Mouse (Mus musculus) CH12.LX (cell line): ENCODE data around the gene Rgl1. TPM values are rescaled to one million over a fixed set of nuclear protein-coding genes. Genes with fewer than 3 reads are reported as not detected.

ENCODE experiments used
- DNase-seq: peaks from one replicate; pipeline ENCODE4 v3.0.0-alpha.2; 2013; ENCODE audit errors: extremely low read depth
- H3K27ac ChIP-seq: 2 replicates; pipeline ENCODE4 v1.5.1; 2012; ENCODE audit warnings: low read depth, mild to moderate bottlenecking, control low read depth, moderate library complexity; ENCODE audit not compliant: insufficient read depth
- H3K27me3 ChIP-seq: replicated peaks from 2 replicates; pipeline ENCODE3; 2012; ENCODE audit warnings: inconsistent platforms
- H3K36me3 ChIP-seq, 2 experiments: replicated peaks in 1 of 2; 2 replicates each; pipeline versions ENCODE3 to v1.6.1; 2012; ENCODE audit warnings: inconsistent platforms in 1 of 2, low read length in 1 of 2, mild to moderate bottlenecking in 1 of 2, mixed read lengths in 1 of 2, moderate library complexity in 1 of 2; ENCODE audit not compliant: control insufficient read depth in 1 of 2, insufficient read depth in 1 of 2
- H3K4me1 ChIP-seq, 2 experiments: 2 replicates each; pipeline ENCODE4 v1.6.1; 2012; ENCODE audit warnings: inconsistent platforms in 1 of 2, moderate library complexity in 1 of 2; ENCODE audit not compliant: insufficient read depth in 2 of 2, control insufficient read depth in 1 of 2
- H3K4me2 ChIP-seq: 2 replicates; pipeline ENCODE4 v1.6.1; 2012; ENCODE audit warnings: low read depth, mild to moderate bottlenecking, control low read depth; ENCODE audit not compliant: poor library complexity, insufficient read depth, severe bottlenecking
- H3K4me3 ChIP-seq, 3 experiments: fragments of 150-350 bp in 1 of 3; sonication (generic) in 1 of 3; replicated peaks in 1 of 3; 2 replicates each; pipeline versions ENCODE3 to v1.5.1; 2011 to 2012; ENCODE audit warnings: low read depth in 2 of 3, low read length in 2 of 3, mild to moderate bottlenecking in 2 of 3, moderate library complexity in 2 of 3, control low read depth in 1 of 3, improper control_type of control experiment in 1 of 3, inconsistent platforms in 1 of 3, mixed read lengths in 1 of 3; ENCODE audit not compliant: poor library complexity in 1 of 3
- H3K79me2 ChIP-seq: replicated peaks from 2 replicates; pipeline ENCODE4 v1.6.1; 2012; ENCODE audit warnings: mild to moderate bottlenecking, moderate library complexity; ENCODE audit not compliant: control insufficient read depth, poor library complexity, insufficient read depth, severe bottlenecking; ENCODE audit errors: extremely low read depth
- H3K9ac ChIP-seq: 2 replicates; pipeline ENCODE4 v1.6.1; 2012; ENCODE audit warnings: low read depth, mild to moderate bottlenecking, control low read depth, moderate library complexity; ENCODE audit not compliant: insufficient read depth
- H3K9me3 ChIP-seq: replicated peaks from 2 replicates; pipeline ENCODE3; 2012; ENCODE audit warnings: low read length, inconsistent platforms, mixed read lengths
- CHD2 ChIP-seq: IDR thresholded peaks from 2 replicates; pipeline ENCODE4 v1.6.1; 2011; ENCODE audit warnings: low read length, improper control_type of control experiment
- CTCF ChIP-seq, 2 experiments: IDR thresholded peaks in 1 of 2; conservative IDR thresholded peaks in 1 of 2; 2 replicates each; pipeline ENCODE4 v1.5.1; 2011 to 2012; ENCODE audit warnings: low read depth in 2 of 2, low read length in 2 of 2, improper control_type of control experiment in 1 of 2, inconsistent platforms in 1 of 2, mild to moderate bottlenecking in 1 of 2, moderate library complexity in 1 of 2
- ETS1 ChIP-seq: conservative IDR thresholded peaks from 2 replicates; pipeline ENCODE4 v1.6.1; 2012; ENCODE audit warnings: low read depth, mild to moderate bottlenecking, inconsistent platforms, low read length, improper control_type of control experiment, moderate library complexity
- MAFK ChIP-seq: IDR thresholded peaks from 2 replicates; pipeline ENCODE4 v1.6.1; 2011; ENCODE audit warnings: low read length, improper control_type of control experiment; ENCODE audit not compliant: insufficient replicate concordance
- MAX ChIP-seq: IDR thresholded peaks from 2 replicates; pipeline ENCODE4 v1.6.1; 2011; ENCODE audit warnings: low read length, improper control_type of control experiment
- MEF2A ChIP-seq: IDR thresholded peaks from 2 replicates; pipeline ENCODE4 v1.6.1; 2014; ENCODE audit warnings: low read depth, mild to moderate bottlenecking, inconsistent platforms, low read length, improper control_type of control experiment, borderline replicate concordance
- MXI1 ChIP-seq: IDR thresholded peaks from 2 replicates; pipeline ENCODE4 v1.6.1; 2011; ENCODE audit warnings: mild to moderate bottlenecking, low read depth, low read length, improper control_type of control experiment
- RAD21 ChIP-seq: IDR thresholded peaks from 2 replicates; pipeline ENCODE4 v1.6.1; 2011; ENCODE audit warnings: low read depth, mild to moderate bottlenecking, low read length, improper control_type of control experiment, moderate library complexity
- RCOR1 ChIP-seq: conservative IDR thresholded peaks from 2 replicates; pipeline ENCODE4 v1.6.1; 2012; ENCODE audit warnings: low read depth, mild to moderate bottlenecking, inconsistent platforms, low read length, improper control_type of control experiment
- SMC3 ChIP-seq: IDR thresholded peaks from 2 replicates; pipeline ENCODE4 v1.6.1; 2011; ENCODE audit warnings: low read depth, low read length, improper control_type of control experiment
- TCF12 ChIP-seq: IDR thresholded peaks from 2 replicates; pipeline ENCODE4 v1.6.1; 2014; ENCODE audit warnings: low read depth, mild to moderate bottlenecking, inconsistent platforms, low read length, improper control_type of control experiment
- ZNF384 ChIP-seq: IDR thresholded peaks from 2 replicates; pipeline ENCODE4 v1.6.1; 2012; ENCODE audit warnings: low read depth, low read length, improper control_type of control experiment, inconsistent platforms
- dilution Hi-C: fragments of 300-500 bp; cut with MboI; formaldehyde crosslinking; loops from 2 replicates; pipeline ENCODE4 v1.14.3; 2020; ENCODE audit warnings: low sequenced_read_pairs; ENCODE audit not compliant: extremely low pct_unique_long_range_greater_than_20kb, extremely low pct_ligation_motif_present
- in situ Hi-C: fragments of 300-500 bp; cut with MboI; formaldehyde crosslinking; loops from 3 replicates; pipeline ENCODE4 v1.14.3; 2019; ENCODE audit warnings: low sequenced_read_pairs, low pct_ligation_motif_present, low pct_unique_long_range_greater_than_20kb, mixed read lengths
- polyA plus RNA-seq: library from polyadenylated mRNA; unstranded; fragments of >175 nt; gene quantifications from 2 replicates; pipeline ENCODE4 v1.2.1, GENCODE M21; 2012; ENCODE audit warnings: low read depth; ENCODE audit not compliant: insufficient read length
- total RNA-seq, 2 experiments: library from RNA; depleted of rRNA; stranded (reverse); fragments of 300-350 nt in 1 of 2; fragments of >200 nt in 1 of 2; gene quantifications; 2 replicates each; pipeline ENCODE4 v1.2.3; 2012 to 2014

The Rgl1 gene
- total and polyA plus RNA-seq, 3 experiments: 0.25 to 1.7 (median 0.74) TPM

- TF ChIP-seq RAD21 (no peak), MEF2A (no peak), MAX (no peak), ZNF384 (no peak), RCOR1 (no peak), MAFK (no peak), SMC3 (no peak), ETS1 (no peak), TCF12 (no peak)
- no peaks in the 10 kb centered on the region for H3K79me2 ChIP-seq
- H3K27me3 ChIP-seq: no peaks in the 10 kb centered on the region
- no peak overlapping the region for H3K4me3 ChIP-seq
- DNase-seq: peak; percentile 36
- dilution Hi-C loops: no loop called here
- H3K9ac ChIP-seq: no peak overlapping the region
- in situ Hi-C loops: loop anchor here (10.0 to 25.0 kb wide), 4 partner anchors 228 to 851 kb away; partner anchors contain the start of genes Arpc5, Rgl1 and Smg7
- no peaks in the 10 kb centered on the region for H3K9me3 ChIP-seq
- H3K4me1 ChIP-seq: peaks cover 2 to 52% of the 10 kb centered on the region in 2 experiments
- peaks cover 0 to 2% of the 10 kb centered on the region in 2 experiments for H3K36me3 ChIP-seq
- no peak overlapping the region for H3K4me2 ChIP-seq
- H3K27ac ChIP-seq: no peak overlapping the region
These were observed 229.6 kb downstream of the Rgl1 start for GRCm38 (mm10) chr1:152536416-152537018.

GRCm38 (mm10) chr1:152534531-152534930 lies 231.6 kb downstream of the Rgl1 start:
- TF ChIP-seq MXI1 (no peak), CHD2 (no peak), RAD21 (no peak)
- Histone ChIP-seq H3K27ac (no peak overlapping the region), H3K27me3 (no peaks in the 10 kb centered on the region), H3K79me2 (no peaks in the 10 kb centered on the region), H3K36me3 (peaks cover 0 to 2% of the 10 kb centered on the region in 2 experiments), H3K4me2 (no peak overlapping the region), H3K4me3 (no peak overlapping the region), H3K4me1 (peaks cover 2 to 52% of the 10 kb centered on the region in 2 experiments; a peak in 3 of 4 replicates), H3K9ac (no peak overlapping the region), H3K9me3 (no peaks in the 10 kb centered on the region)
- dilution Hi-C loops: no loop called here
- DNase-seq: no peak
- in situ Hi-C loops: loop anchor here (10.0 to 25.0 kb wide), 4 partner anchors 230 to 853 kb away; partner anchors contain the start of genes Arpc5, Rgl1 and Smg7

DNA sequence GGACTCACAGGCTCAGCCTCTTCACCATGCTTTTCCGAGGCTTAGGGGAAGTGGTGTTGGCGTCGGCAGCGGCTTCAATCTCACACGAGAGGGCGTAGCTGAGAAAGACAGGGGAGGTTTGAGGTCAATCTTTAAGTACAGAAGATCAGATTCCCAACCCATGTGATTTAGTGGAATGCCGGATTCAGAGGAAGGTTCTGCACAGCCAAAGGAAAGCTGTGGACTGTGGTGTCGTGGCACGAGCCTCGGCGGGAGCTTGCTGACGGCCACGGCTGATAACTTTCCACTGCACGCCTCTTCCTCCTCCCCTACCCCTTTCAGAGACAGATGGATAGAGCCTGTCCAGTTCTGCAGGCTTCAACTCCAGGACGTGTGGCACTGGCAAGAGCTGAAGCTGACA lies 234.7 kb downstream of the Rgl1 start:
- in situ Hi-C loops (loop anchor here (10.0 to 25.0 kb wide), 4 partner anchors 233 to 856 kb away; partner anchors contain the start of genes Arpc5, Rgl1 and Smg7), dilution Hi-C loops (no loop called here)
- TF ChIP-seq MEF2A (no peak), CTCF (conservative IDR thresholded peaks at IDR 0.05 in 1 of 2, IDR thresholded peaks at IDR 0.05 in 1 of 2; ENCODE audit: low read depth in 2 of 2, low read length in 2 of 2) (0 out of 4 replicates have a peak, but pooled peaks of 1 of the 2 experiments have one; percentile 12)
- no peak overlapping the region for H3K9ac ChIP-seq
- no peak overlapping the region for H3K4me2 ChIP-seq
- DNase-seq: no peak
- no peaks in the 10 kb centered on the region for H3K27me3 ChIP-seq
- H3K9me3 ChIP-seq: no peaks in the 10 kb centered on the region
- H3K4me3 ChIP-seq: no peak overlapping the region
- H3K27ac ChIP-seq: no peak overlapping the region
- no peaks in the 10 kb centered on the region for H3K79me2 ChIP-seq
- peaks cover 3 to 67% of the 10 kb centered on the region in 2 experiments; a peak in 3 of 4 replicates for H3K4me1 ChIP-seq
- H3K36me3 ChIP-seq: no peaks in the 10 kb centered on the region
